Mouse (Mus musculus) heart, adult 18-20 months (tissue): ENCODE data around the gene Dnase1l3. TPM values are rescaled to one million over a fixed set of nuclear protein-coding genes. Genes with fewer than 3 reads are reported as not detected.
"Not testable (repeated sequence)": the region's sequence is repeated elsewhere in the genome, so short reads cannot be mapped to it uniquely, and the experiment has no call there.

Source experiments
- DNase-seq, 2 experiments: peaks; one replicate each; pipeline ENCODE4 v3.0.0; 2021 to 2022; ENCODE audit warnings: mixed read lengths in 1 of 2
- total RNA-seq, 2 experiments: library from RNA; stranded (reverse); gene quantifications; 2 replicates each; pipeline ENCODE4 v1.2.3; 2021

Dnase1l3 gene
- total RNA-seq, 2 experiments from 2014 or later = 0.15 to 0.95 TPM

DNA sequence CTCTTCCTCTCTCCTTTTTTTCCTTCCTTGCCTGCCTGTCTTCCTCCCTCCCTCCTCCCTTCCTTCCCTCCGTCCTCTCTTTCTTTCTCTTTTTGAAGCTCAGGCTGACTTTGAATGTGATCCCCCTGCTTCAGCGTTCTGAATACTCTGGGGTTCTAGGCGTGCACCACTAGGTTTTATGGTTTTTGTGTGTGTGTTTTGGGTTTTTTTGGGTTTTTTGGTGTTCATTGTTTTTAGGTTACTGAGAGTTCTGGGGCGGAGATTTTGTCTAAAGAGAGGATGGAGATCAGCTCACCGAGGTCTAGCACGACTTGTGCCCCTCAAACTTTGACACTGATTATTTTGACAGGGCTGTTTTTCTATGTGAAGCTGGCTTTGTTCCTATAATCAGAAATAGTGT is 17.6 kb upstream of the Dnase1l3 start:
- DNase-seq = no peak

DNA sequence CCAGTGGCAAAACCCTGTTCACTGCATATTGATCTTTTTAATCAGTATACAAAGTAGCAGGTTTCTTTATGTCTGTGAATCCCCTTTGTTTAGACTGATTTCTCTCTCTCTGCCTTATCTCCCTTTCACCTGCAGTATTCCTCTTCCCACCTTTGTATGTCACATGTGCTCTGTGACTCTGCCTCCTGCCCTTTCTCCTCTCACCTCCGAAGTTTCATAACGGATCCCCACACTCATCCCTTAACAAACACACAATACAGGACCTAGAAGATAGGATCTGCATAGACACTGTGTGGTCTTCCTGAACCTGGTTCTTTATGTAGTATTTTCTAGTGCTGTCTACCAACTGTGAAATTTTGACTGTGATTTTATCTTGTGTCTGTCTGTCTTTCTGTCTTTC is 16.9 kb upstream of the Dnase1l3 start:
- no peak for DNase-seq

DNA sequence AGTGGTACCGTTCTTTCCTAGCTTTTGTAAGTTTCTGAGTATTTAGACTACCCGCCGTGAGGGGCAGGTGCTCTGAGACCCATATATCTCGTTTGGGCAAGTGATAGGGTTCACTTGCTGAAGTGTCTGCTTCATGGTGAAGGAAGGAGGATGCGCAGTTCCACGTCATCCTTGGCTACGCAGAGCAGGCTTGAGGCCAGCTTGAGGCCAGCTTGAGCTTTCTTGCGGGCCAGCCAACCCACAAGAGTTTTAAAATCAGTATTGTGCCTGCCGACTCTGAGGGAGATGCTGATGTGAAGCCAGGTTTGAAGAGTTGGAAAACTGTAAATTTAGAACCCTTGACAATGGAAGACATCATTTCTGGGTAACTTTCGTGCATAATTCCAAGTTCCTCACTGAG is 13.6 kb upstream of the Dnase1l3 start:
- DNase-seq = no peak

DNA sequence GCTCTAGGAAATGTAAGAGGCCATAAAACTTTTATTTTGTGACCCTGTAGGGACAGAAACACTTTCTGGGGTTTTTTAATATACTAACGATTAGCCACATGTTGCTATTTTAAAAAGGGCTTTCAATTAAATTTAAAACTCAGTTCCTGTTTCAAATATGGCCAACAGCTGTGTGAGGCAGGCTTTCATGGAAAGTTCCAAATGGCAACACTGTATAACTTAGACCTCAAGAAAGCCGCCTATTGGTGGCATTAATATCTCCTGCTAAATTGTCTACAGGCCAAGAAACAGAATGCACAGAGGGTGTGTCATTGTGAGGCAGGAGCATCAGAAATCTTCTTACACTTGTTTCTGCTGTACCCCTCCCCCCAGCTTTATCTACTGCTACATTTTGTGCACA is 13.1 kb upstream of the Dnase1l3 start:
- no peak for DNase-seq

DNA sequence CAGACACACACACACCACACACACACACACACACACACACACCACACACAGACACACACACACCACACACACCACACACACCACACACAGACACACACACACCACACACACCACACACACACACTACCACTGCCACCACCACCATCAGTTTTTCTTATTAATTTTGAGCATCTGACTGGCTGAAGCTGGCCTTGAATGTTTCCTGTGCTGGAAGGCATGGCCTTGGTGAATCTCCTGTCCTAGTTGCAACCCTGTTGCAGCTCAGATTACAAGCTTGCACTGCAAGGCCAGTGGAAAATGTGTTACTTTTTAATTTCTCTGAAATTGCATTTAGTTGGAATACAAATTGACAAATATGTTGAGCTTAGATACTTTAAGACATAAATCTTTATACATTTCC is 12.7 kb upstream of the Dnase1l3 start:
- DNase-seq = no peak

DNA sequence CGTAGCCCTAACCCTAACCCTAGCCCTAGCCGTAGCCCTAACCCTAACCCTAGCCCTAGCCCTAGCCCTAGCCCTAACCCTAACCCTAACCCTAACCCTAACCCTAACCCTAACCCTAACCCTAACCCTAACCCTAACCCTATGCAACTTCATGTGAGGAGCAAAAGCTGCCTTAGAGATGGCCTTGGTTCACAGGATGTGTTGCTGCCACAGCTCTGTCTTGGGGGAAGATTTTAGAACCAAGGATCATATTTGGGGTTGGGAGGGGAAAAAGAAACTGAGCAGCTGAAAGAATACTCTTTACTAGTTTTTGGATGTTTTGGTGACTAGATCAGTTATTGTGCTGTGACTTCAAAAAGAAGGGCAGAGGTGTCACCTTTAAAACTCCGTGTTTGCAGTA is 11.7 kb upstream of the Dnase1l3 start:
- DNase-seq = not testable (repeated sequence)

DNA sequence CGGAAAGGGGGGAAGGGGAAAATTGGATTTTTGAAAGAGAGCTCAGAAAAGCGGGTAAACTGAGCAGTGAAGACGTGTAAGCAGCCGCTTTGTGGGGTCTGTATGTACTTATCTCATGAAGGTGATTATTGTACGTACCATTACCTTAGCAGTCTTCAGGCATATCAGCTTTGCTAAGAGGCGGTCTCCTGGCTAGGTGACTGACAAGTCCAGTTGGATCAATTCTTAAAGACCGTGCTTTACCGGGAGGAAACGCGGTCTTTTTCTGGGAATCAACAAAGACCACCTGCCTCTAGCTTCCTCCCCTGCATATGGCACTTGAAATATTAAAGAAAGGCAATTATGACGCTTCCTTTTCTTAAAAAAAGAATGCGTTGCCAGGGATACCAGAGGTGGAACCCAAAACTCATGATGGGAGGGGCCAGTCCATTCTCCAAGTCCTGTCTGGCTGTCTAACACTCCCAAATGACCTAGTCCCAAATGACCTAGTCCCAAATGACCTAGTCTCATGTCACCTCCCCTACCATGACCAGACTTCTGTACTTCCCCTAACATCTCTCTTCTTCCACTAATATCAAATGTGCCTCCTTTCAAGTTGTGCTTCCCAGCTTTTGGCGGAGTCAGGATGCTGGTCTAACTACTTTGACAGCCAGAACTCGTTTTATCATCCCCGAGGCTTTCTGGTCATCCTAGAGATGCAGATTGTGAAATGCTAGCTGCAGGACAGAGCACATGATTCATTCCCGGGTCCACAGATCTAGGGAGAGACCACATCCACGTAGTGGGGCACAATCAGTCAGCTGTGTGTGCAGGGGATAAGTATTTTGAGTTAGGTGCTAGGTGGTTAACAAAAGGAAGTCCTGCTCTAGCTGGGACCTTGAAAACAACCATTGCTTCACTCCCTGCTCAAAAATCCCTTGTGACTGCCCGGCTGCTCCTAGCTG is 9.6 kb upstream of the Dnase1l3 start:
- no peak for DNase-seq

DNA sequence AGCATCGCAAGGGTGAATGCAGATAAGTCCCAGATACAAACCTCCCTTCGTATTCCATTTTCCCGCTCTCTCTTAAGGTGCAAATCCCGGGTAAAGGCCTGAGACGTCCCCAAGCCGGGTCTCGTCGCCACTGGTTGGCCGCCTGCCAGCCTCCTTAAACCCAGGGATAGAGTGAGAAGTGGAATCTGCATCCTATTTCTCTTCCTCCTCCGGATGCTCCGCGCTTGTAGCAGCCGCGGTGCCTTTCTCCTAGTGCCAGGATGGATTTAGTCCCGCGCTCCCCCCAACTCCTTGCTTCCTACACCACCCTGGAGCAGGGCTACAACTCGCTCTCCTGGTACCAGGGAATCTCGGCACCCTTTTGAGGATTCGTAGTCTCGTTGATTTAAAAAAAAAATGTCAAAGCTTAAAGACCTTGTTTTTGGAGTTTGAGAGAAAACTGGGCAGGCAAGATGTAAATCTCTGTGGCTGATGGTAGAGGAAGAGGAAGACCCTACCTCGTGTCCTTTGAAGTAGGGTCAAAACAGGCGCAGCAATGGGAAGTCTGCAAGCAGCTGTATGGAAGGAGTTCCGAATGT is 8.8 kb upstream of the Dnase1l3 start:
- peak; percentile 44 to 72 for DNase-seq

DNA sequence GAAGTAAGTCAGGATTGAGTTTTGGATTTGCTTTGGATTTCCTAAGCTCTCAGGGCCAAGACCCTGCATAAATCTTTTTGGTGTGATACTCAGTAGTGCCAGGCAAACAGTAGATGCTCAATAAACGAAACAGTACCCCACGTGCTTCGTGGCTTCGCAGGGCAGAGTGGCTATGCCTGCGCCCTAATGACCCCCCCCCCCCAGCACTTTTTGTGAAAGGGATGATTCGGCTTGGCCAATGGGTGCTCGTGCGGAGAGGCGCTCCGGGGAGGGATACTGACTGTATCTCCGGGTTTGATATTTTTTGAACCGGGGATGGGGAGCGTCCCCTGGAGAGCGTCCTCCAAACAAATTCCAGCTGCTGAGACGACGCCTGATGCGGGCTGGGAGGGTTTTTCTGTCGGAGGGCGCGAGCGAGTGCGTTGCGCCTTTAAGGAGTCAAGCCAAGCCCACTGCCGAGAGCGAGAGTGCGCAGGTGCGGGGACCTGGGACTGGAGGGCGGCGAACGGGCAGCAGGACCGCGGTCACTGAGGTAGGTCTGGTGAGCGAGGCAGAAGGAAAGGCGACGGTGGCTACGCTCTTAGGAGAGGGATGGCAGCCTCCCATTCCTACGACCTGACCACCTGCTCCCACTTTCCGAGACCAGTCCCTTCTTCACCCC is 8.2 kb upstream of the Dnase1l3 start, which contains the start of gene Abhd6:
Gene Abhd6, plus strand, starts transcription at position 471 of the 661 bp plus-strand sequence.
- DNase-seq = peak; percentile 87 to 90

DNA sequence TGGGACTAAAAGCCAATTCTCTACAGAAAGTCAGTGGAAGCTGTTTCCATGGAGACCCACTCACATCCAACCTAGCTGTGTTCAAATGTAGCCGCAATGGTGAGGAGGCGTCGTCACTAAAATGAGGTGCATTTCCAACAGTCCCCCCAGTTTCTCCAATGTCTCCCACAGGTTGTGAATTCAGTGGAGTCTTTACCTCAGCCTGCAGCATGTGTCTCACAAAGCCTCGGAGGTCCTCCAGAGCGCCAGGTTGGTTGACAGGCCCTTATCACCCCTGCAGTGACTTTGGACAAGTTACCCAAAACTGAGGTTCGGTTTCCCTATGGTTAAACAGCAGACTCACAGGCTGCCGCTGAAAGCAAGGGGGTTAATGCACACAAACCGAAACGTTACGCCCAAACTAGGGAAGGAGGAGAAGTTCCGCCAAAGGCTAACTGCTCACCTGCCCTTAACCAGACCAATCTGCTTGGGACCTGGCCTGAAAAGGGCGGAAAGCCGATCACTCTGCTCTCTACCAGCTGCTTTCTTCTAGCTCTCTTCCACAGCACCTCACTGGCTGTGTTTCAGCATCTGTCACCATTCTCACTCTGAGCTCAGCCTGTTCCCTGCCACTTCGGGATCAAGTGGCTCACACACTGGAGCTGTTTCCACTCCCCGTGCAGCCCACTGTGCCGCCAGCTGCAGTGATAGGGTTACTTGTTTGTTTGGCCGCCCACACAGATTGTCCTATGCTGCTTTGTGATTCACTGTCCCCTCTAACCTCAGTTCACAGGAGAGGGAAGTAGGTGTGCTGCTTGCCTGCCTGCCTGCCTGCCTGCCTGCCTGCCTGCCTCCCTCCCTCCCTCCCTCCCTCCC is 6.7 kb upstream of the Dnase1l3 start:
- DNase-seq = no peak

DNA sequence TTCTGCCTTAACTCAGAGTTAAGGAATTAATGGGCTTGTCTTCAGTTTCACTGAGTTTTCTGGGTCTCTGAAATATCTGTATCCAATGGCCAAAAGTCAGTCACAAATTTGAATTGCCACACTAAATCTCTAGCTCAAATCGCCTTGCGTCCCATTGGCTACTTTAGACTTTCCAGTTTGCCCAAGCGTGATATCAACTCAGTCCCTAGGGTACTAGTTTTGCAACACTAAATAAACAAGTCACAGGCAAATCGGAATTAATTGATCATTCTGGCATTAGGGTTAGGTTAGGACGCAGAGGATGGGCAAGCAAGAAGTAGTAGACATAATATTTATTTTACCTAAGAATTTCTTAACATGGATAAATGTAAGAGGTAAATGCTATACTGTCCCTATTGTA is 5.9 kb upstream of the Dnase1l3 start:
- no peak for DNase-seq

DNA sequence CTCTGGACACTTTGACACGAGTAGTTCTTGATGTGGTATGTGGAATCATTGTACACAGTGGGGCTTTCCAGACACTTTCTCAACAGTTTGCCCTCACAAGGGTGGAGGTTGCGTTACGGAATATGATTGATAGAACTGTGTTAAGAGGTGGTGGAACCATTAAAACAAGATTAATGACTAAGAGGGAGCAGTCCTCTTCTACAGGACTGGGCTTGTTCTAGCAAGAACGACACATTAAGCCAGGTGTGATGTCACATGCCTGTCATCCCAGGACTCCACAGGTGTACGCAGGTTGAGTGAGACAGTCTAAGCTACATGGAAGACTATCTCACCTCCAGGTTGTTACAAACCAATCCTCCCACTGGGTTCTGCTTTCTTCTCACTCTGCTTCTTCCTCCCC is 5.1 kb upstream of the Dnase1l3 start:
- DNase-seq = no peak

DNA sequence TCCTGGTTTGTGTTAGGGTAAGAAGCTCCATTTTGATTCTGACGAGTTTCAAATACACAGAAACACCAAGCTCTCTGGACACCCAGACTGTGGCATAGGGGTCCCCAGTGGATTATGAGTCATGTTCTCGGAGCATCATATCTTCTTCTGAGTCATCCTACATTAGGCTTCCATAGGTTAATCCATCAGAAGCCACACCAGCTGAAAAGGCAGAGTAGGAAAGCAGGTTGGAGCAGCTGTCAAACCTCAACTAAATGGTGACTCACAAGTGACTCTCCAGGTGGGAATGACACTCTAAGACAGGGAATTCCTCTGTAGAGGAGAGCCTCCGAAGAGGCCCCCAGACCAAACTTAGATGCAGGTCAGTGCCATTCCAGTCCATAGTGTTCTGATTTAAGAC is 4.7 kb upstream of the Dnase1l3 start:
- no peak for DNase-seq

DNA sequence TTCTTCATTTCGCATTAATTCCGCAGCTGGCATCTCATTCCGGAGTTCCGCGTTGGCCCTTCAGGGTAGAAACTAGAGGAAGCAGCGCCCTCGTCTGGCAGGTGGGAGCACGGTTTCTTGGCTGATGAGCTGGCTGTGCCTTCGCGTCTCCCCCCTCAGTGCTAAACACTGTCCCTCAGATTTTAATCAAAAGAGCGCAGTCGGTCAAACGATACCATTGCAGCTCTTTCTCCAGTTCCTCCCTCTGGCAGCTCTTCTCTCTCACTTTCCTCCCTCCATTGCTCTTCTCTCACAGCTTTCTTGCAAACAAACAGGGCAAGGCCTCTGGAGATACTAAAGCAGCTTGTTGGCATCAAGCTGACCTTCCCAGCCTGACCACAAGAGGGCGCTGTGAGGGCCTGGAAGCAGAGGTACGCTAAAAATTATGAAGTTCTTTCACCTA is 2.9 kb upstream of the Dnase1l3 start:
- peak; percentile 91 to 95 for DNase-seq

DNA sequence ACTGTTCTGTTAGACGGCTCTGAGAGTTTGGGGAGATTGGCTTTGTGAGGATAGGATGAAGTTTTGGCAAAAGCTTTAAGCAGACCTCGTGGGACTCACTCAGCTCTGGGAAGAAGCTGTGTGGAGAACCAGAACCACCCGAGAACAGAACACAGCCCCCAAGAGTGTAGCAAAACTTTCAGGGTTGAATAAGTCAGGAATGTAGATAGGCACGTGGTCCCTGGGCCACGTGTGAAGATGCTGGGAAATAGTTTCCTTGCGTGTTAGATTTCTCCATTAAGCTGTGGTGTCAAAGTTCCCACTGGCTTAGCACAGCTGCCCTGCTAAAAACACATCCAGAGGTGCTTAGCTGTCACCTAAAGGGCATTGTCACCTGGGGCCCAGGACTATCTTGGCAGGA is 2.2 kb downstream of the Dnase1l3 start:
- DNase-seq = no peak

DNA sequence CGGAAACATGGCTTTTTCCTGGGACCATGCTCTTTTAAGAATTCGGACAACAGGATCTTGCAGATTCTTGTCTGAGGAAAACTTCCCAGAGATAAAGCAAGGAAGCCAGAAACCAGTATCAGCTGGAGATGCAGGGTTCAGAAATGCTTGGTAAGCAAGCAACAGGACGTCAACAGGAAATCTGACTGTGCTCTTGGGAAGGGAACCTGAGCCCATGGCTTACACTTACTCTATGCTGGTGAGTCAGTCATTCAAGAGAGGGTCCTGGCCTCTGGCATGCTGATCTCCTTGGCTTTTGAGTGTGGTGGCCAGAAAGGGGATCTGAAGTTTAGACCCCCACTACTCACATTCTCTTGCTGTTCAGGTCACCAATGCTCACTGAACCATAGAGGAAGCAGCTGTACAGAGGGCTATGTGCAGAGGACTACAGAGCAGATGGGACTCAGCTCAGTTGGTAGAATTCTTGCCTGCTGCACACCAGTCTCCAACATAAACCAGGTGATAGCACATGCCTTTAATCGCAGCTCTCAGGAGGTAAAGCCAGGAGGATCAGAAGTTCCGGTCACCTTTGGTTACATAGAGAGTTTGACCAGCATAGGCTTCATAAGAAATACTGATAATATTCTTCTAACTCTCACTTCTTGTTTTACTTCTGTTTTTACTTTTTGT is 3.1 kb downstream of the Dnase1l3 start:
- DNase-seq = no peak

DNA sequence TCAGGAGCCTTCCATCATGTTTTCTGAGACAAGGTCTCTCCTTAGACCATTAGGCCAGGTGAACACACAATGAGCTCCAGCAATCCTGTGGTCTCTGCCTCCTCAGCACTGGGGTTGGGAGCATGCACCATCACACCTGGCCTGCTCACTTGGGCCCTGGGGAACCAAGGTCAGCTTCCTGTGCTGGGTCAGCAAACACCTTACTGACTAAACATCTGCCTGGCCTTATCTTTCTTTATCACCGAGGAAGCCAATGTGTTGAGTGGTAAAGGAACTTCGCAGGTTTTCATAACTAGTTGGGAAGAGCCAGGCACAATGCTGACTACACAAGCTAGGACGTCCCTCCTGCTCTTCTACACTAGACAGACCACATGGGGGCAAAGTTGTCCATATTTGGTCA is 4.4 kb downstream of the Dnase1l3 start:
- no peak for DNase-seq

DNA sequence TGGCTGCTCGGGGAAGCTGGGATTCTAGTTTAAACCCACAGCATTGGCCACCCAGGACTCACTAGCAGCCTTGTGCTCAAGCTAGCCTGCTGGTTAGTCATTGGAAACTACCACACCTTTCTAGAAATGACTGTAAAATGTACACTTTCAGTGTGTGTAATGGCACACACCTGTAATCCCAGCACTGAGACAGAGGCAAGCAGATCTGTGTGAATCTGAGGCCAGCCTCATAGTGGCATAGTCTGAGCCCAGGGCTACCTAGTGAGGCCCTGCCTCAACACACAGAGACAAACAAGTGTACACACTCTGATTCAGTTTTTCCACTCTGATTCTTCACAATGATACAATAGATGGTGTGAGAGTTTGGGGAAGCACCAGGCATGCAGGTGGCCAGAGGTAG is 5.0 kb downstream of the Dnase1l3 start:
- no peak for DNase-seq

DNA sequence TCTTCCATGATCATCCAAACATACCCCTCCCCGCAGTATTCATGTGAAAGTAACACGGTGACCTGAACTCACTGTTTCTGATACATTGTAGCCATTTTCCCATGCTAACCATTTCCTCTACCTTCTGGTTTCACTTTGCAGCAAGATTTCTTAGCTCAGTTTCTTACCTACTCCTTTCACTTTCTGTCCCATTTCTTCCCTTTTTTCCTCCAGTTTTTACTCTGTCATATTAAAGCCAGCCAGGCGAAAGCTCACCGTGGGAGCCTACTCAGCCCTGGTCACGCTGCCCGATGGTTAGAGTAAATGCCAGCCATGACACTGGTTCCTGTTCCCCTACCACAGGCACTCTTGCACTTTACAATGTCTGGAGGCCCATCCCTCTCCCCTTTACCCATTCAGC is 7.5 kb downstream of the Dnase1l3 start:
- DNase-seq = no peak

DNA sequence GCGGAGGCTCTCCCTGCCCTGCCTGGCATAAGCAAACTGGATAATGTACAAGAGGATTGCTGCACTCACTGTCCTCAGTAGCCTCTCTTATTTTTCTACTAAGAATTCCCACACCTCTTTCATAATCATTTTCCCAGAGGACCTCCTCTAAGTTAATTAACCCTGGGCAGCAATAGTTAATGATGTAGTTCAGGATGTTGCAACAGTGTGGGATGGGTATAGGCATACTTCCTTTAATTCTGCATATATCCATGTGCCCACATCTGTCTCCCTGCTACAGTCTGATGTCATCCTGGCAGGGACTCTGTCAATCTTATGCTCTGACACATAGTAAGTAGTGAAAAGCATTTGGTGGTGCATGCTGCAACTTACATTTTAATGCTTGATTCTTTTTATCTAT is 13.1 kb downstream of the Dnase1l3 start:
- no peak for DNase-seq

DNA sequence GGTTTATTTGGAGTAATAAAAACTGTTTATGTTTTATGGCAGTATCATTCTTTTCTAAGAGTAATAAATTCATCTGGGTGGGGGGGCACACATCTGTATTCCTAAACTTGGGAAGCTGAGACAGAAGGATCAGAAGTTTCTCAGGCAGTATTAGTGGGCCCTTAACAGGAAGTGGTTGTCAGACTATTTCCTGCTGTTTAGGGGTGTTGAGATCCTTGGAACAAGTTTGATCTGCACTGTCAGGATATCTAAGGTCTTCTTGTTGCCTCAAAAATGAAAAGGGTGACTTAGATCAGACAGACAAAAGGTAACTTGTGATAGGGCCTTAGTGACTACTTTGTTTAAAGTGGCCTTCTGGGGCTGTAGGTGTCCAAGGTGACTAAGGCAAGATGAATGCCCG is 16.2 kb downstream of the Dnase1l3 start:
- DNase-seq = no peak

DNA sequence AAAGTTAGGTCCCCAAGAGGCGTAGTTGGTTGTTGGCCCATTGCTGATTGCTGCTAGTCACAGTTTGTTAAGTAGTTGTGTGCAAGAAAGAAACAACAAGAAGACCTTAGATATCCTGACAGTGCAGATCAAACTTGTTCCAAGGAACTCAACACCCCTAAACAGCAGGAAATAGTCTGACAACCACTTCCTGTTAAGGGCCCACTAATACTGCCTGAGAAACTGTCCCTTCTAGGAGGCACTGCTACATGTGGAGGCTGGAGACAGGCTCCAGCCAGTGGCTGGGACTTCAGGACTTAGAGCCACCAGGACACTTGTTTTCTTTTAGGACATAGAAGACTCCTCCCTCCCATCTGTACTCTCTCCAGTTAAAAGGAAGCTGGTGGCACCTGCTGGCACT is 16.9 kb downstream of the Dnase1l3 start:
- no peak for DNase-seq
